Mouse (Mus musculus) B cell, adult 2 months (primary cell): Measurements from ENCODE around the gene Sept1.
A peak's percentile ranks its signal among the peaks of the same experiment; 100 is the strongest.

Experiments used
- DNase-seq, 2 experiments: peaks; one replicate each; pipeline ENCODE4 v3.0.0; 2022

The Sept1 gene

GRCm38 (mm10) chr7:127232622-127233367 is at the start of gene Sept1, which contains the start of gene Zfp553:
Gene Sept1 (minus strand): TSS chr7:127233130.
Gene Zfp553 (plus strand): TSS chr7:127233061.
- DNase-seq: peak; percentile 80 to 83

- no peak for DNase-seq
These were observed 49.3 kb upstream of the Sept1 start for GRCm38 (mm10) chr7:127282190-127282589.

- DNase-seq: no peak
These were observed 48.2 kb upstream of the Sept1 start for GRCm38 (mm10) chr7:127281114-127281513.

GRCm38 (mm10) chr7:127280092-127280491 is 47.2 kb upstream of the Sept1 start:
- DNase-seq: no peak

GRCm38 (mm10) chr7:127278311-127278710 is 45.4 kb upstream of the Sept1 start:
- peak; percentile 58 to 66 for DNase-seq

GRCm38 (mm10) chr7:127276519-127276961 is 43.6 kb upstream of the Sept1 start:
- DNase-seq: no peak

- DNase-seq: peak; percentile 93
These were observed 41.2 kb upstream of the Sept1 start, which contains the start of gene Sephs2 for GRCm38 (mm10) chr7:127273925-127274789. Gene Sephs2 (minus strand): TSS chr7:127274055.

GRCm38 (mm10) chr7:127273118-127273923 is 40.4 kb upstream of the Sept1 start:
- DNase-seq: no peak

GRCm38 (mm10) chr7:127272566-127272965 is 39.6 kb upstream of the Sept1 start:
- no peak for DNase-seq

GRCm38 (mm10) chr7:127271093-127271492 is 38.2 kb upstream of the Sept1 start:
- no peak for DNase-seq

- no peak for DNase-seq
These were observed 37.7 kb upstream of the Sept1 start for GRCm38 (mm10) chr7:127270666-127271065.

- DNase-seq: no peak
These were observed 37.3 kb upstream of the Sept1 start for GRCm38 (mm10) chr7:127270256-127270655.

- no peak for DNase-seq
These were observed 30.6 kb upstream of the Sept1 start for GRCm38 (mm10) chr7:127263526-127263925.

- no peak for DNase-seq
These were observed 29.5 kb upstream of the Sept1 start for GRCm38 (mm10) chr7:127262218-127262961.

GRCm38 (mm10) chr7:127260309-127261111 is 27.6 kb upstream of the Sept1 start, which contains the start of gene Dctpp1:
Gene Dctpp1 (minus strand): TSS chr7:127260709.
- peak; percentile 95 to 96 for DNase-seq

GRCm38 (mm10) chr7:127259186-127259905 is 26.4 kb upstream of the Sept1 start:
- no peak for DNase-seq

- no peak for DNase-seq
These were observed 23.6 kb upstream of the Sept1 start for GRCm38 (mm10) chr7:127256518-127256917.

GRCm38 (mm10) chr7:127255965-127256364 is 23.0 kb upstream of the Sept1 start:
- DNase-seq: no peak

GRCm38 (mm10) chr7:127255008-127255407 is 22.1 kb upstream of the Sept1 start:
- no peak for DNase-seq
